Mouse (Mus musculus): Measurements from ENCODE around the gene Fndc10.
"Not testable (repeated sequence)": the region's sequence is repeated elsewhere in the genome, so short reads cannot be mapped to it uniquely, and the experiment has no call there.

Fndc10 gene

DNA sequence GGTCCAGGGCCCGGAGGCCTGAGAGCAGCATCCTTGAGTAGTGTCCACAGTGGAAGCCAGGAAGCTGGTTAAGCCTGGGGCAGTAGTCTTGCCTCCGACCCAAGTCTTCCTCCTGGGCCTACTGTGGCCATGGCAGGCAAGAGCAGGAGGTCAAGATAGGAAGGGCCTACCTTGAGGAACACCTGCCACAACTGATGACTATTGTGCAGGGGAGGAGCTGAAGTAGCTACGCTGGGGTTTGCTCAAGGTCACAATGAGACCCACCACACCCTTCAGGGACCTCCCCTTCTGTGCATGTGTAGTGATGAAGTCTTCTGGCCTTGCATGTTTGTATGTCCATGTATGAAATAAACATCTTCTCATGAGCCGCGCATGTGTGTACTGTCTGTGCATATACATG, 41.6 kb downstream of the Fndc10 start:
- DNase-seq (ENCODE audit: low read depth, low spot score): no peak

DNA sequence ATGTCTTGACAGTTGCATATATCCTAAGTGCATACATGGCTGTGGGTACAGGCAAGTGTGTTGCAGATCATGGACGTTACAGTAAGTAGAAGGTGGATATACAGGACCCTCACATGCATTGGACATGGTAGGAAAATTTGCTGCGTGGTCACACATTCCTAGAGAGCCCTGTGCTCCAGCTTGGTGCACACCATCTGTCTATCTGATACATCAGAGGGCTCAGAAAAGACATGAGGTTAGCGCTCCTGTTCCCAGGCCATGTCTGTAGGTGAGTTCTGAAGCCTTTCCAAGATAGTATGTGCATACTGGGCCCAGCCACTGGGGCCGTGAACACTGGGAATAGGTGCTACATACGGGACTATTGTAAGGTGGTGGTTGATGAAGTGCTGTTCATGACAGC, 42.3 kb downstream of the Fndc10 start:
- DNase-seq (ENCODE audit: low read depth, low spot score): no peak

DNA sequence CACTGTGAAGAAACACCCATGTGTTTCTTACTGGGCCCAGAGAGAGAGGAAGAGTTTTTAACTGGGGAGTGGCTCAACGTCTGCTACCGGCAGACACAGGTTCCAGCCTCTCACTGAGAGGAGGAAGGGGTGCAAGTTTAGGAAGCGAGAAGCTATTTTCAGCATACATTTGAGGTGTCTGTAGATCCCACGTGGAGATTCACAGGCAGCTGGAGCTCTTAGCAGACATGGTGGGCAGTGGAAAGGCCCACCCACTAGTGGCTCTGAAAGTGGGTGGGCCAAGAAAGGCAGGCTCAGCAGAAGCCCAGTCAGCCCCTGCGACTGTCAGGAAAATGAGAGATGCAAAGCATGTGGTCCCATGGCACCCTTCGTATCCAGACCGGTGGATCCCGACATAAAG, 44.1 kb downstream of the Fndc10 start:
- no peak for DNase-seq (ENCODE audit: low read depth, low spot score)

GRCm38 (mm10) chr4:155739152-155739551, 45.0 kb downstream of the Fndc10 start:
- DNase-seq (ENCODE audit: low read depth, low spot score): no peak

DNA sequence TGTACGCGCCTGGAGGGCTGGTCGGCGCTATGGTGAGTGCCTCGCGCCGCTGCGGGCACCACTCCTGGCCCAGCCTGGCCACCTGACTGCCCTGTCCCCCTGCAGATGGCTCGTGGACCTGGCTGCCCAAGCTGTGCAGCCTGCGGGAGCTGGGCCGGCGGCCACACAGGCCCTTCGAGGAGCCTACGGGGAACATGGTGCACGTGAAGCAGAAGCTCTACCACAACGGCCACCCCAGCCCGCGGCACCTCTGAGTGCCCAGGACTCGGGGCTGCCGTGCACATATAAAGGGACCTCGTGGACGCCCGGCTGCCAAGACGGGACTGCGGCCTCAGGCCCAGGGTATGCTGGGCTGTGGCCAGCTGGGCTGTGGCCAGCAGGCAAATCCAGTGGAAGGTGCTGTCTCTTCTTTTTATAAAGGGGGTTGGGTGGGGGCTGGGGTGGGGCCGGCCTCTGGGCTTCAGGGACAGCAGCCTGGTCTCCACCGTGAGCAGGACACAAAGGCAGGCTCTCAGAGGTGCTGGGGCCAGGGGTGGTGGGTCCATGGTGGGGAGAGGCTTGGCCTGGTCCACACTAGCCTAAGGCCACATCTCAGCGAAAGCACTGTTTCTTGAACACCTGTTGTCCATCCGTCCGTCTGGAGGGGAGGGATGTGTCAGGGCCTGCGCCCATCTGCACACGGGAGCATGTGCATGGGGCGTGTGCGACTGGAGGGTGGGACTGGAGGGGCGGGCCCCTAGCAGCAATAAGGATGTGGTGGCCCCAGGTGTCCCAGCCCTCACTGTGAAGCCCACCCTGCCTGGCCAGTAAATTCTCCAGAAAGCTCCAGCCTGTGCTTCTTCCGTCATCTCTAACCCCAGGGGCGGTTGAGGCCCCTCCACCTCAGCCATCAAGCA, 45.8 kb downstream of the Fndc10 start:
- no peak for DNase-seq (ENCODE audit: low read depth, low spot score)

DNA sequence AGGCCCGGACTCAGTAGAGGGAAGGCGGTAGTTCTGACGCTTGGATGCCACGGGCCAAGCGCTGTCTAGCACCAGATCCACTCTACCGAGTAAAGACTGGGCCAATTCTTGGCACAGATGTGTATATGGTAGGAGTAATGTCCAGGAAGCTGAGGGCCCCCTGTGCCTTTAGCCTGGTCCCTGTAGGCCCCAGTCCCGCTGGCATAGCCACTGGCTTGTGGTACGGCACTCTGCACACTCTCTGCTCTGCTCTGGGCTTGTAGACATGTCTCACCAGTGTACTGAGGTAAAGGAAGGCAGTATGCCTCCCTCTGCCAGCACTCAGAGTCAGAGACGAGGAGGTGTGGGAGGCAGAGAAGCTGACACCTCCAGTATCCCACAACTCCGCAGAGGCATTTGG, 46.5 kb downstream of the Fndc10 start:
- DNase-seq (ENCODE audit: low read depth, low spot score): not testable (repeated sequence)

- no peak for DNase-seq (ENCODE audit: low read depth, low spot score)
Measured at GRCm38 (mm10) chr4:155742684-155743083, 48.5 kb downstream of the Fndc10 start.

GRCm38 (mm10) chr4:155744474-155744873, 50.3 kb downstream of the Fndc10 start:
- DNase-seq (ENCODE audit: low read depth, low spot score): no peak

- DNase-seq (ENCODE audit: low read depth, low spot score): no peak
Measured at GRCm38 (mm10) chr4:155745136-155745535, 51.0 kb downstream of the Fndc10 start.

Measured in mesoderm, embryonic 11.5 days (tissue).